Mouse (Mus musculus): Measurements from ENCODE around the gene Bmp4. TPM values are rescaled to one million over a fixed set of nuclear protein-coding genes. Genes with fewer than 3 reads are reported as not detected.

Bmp4 gene
- polyA plus RNA-seq, 1 experiment from 2014 or later = 12.3 TPM

- H3K4me2 ChIP-seq (ENCODE audit: low read depth, low read length) = peak overlapping the region; percentile 70
- H3K27me3 ChIP-seq (replicated peaks; ENCODE audit: control insufficient read depth, insufficient read depth, low read length) = no peaks in the 10 kb centered on the region
- peak overlapping the region; percentile 28 for H3K4me3 ChIP-seq (ENCODE audit: low read depth, low read length)
- peaks cover 21% of the 10 kb centered on the region for H3K36me3 ChIP-seq (ENCODE audit: control insufficient read depth, insufficient read depth, low read length)
- peak; percentile 70 for ATAC-seq (ENCODE audit: low read depth)
- peak overlapping the region; percentile 70 for H3K27ac ChIP-seq (replicated peaks; ENCODE audit: low read depth, low read length)
- WGBS = 7% methylated on average over 24 of the region's 31 CpGs
- peak; percentile 34 for DNase-seq (ENCODE audit: low spot score)
- peak overlapping the region; percentile 41; the same call in 1 of the 2 replicates for H3K9ac ChIP-seq (ENCODE audit: low read depth, low read length)
- H3K9me3 ChIP-seq (ENCODE audit: control insufficient read depth, low read length) = no peaks in the 10 kb centered on the region
- H3K4me1 ChIP-seq (ENCODE audit: control insufficient read depth, insufficient read depth, low read length) = peaks cover 30% of the 10 kb centered on the region
Observed at GRCm38 (mm10) chr14:46380286-46380721, 10.2 kb downstream of the Bmp4 start.

GRCm38 (mm10) chr14:46379285-46379684, 11.2 kb downstream of the Bmp4 start, which contains the start of gene Gm15217:
Gene Gm15217, plus strand, starts transcription at chr14:46379414.
- peak within 1 kb of the TSS; percentile 70 for H3K27ac ChIP-seq (replicated peaks; ENCODE audit: low read depth, low read length)
- no peak for DNase-seq (ENCODE audit: low spot score)
- H3K36me3 ChIP-seq (ENCODE audit: control insufficient read depth, insufficient read depth, low read length) = peaks cover 19% of the 10 kb centered on the region
- H3K4me3 ChIP-seq (ENCODE audit: low read depth, low read length) = peak within 1 kb of the TSS; percentile 28
- H3K27me3 ChIP-seq (replicated peaks; ENCODE audit: control insufficient read depth, insufficient read depth, low read length) = no peaks in the 10 kb centered on the region
- H3K9me3 ChIP-seq (ENCODE audit: control insufficient read depth, low read length) = no peaks in the 10 kb centered on the region
- peak within 1 kb of the TSS; percentile 41; the same call in 1 of the 2 replicates for H3K9ac ChIP-seq (ENCODE audit: low read depth, low read length)
- peaks cover 26% of the 10 kb centered on the region for H3K4me1 ChIP-seq (ENCODE audit: control insufficient read depth, insufficient read depth, low read length)
- WGBS = 80% methylated on average over 12 of the region's 12 CpGs
- peak within 1 kb of the TSS; percentile 70 for H3K4me2 ChIP-seq (ENCODE audit: low read depth, low read length)
- no peak for ATAC-seq (ENCODE audit: low read depth)

GRCm38 (mm10) chr14:46375796-46376195, 14.7 kb downstream of the Bmp4 start:
- H3K4me3 ChIP-seq (ENCODE audit: low read depth, low read length) = no peak overlapping the region

GRCm38 (mm10) chr14:46372452-46372851, 18.0 kb downstream of the Bmp4 start:
- Histone ChIP-seq H3K27me3 (replicated peaks; ENCODE audit: control insufficient read depth, insufficient read depth, low read length) (no peaks in the 10 kb centered on the region), H3K4me2 (ENCODE audit: low read depth, low read length) (no peak overlapping the region), H3K36me3 (ENCODE audit: control insufficient read depth, insufficient read depth, low read length) (no peaks in the 10 kb centered on the region), H3K4me3 (ENCODE audit: low read depth, low read length) (no peak overlapping the region), H3K9me3 (ENCODE audit: control insufficient read depth, low read length) (no peaks in the 10 kb centered on the region), H3K9ac (ENCODE audit: low read depth, low read length) (no peak overlapping the region), H3K4me1 (ENCODE audit: control insufficient read depth, insufficient read depth, low read length) (no peaks in the 10 kb centered on the region), H3K27ac (replicated peaks; ENCODE audit: low read depth, low read length) (no peak overlapping the region)
- 28% methylated on average over 9 of the region's 9 CpGs for WGBS
- DNase-seq (ENCODE audit: low spot score) (no peak), ATAC-seq (ENCODE audit: low read depth) (no peak)

More at GRCm38 (mm10) chr14:46375796-46376195, 14.7 kb downstream of the Bmp4 start:
- Histone ChIP-seq H3K4me1 (ENCODE audit: control insufficient read depth, insufficient read depth, low read length) (peaks cover 8% of the 10 kb centered on the region), H3K27ac (replicated peaks; ENCODE audit: low read depth, low read length) (no peak overlapping the region), H3K27me3 (replicated peaks; ENCODE audit: control insufficient read depth, insufficient read depth, low read length) (no peaks in the 10 kb centered on the region), H3K9ac (ENCODE audit: low read depth, low read length) (no peak overlapping the region), H3K4me2 (ENCODE audit: low read depth, low read length) (no peak overlapping the region), H3K36me3 (ENCODE audit: control insufficient read depth, insufficient read depth, low read length) (no peaks in the 10 kb centered on the region), H3K9me3 (ENCODE audit: control insufficient read depth, low read length) (no peaks in the 10 kb centered on the region)
- ATAC-seq (ENCODE audit: low read depth) = no peak
- DNase-seq (ENCODE audit: low spot score) = no peak
- 81% methylated on average over 5 of the region's 5 CpGs for WGBS

- no peaks in the 10 kb centered on the region for H3K27me3 ChIP-seq (replicated peaks; ENCODE audit: control insufficient read depth, insufficient read depth, low read length)
- H3K9ac ChIP-seq (ENCODE audit: low read depth, low read length) = no peak overlapping the region
- H3K4me2 ChIP-seq (ENCODE audit: low read depth, low read length) = no peak overlapping the region
- no peak overlapping the region for H3K4me3 ChIP-seq (ENCODE audit: low read depth, low read length)
- no peaks in the 10 kb centered on the region for H3K4me1 ChIP-seq (ENCODE audit: control insufficient read depth, insufficient read depth, low read length)
- WGBS = 33% methylated on average over 10 of the region's 10 CpGs
- H3K36me3 ChIP-seq (ENCODE audit: control insufficient read depth, insufficient read depth, low read length) = no peaks in the 10 kb centered on the region
- no peaks in the 10 kb centered on the region for H3K9me3 ChIP-seq (ENCODE audit: control insufficient read depth, low read length)
- no peak for ATAC-seq (ENCODE audit: low read depth)
- H3K27ac ChIP-seq (replicated peaks; ENCODE audit: low read depth, low read length) = no peak overlapping the region
- no peak for DNase-seq (ENCODE audit: low spot score)
Observed at GRCm38 (mm10) chr14:46363209-46363608, 27.3 kb downstream of the Bmp4 start.

GRCm38 (mm10) chr14:46357696-46358095, 32.8 kb downstream of the Bmp4 start:
- no peak overlapping the region for H3K4me3 ChIP-seq (ENCODE audit: low read depth, low read length)
- H3K4me1 ChIP-seq (ENCODE audit: control insufficient read depth, insufficient read depth, low read length) = no peaks in the 10 kb centered on the region
- H3K27me3 ChIP-seq (replicated peaks; ENCODE audit: control insufficient read depth, insufficient read depth, low read length) = no peaks in the 10 kb centered on the region
- ATAC-seq (ENCODE audit: low read depth) (no peak), DNase-seq (ENCODE audit: low spot score) (no peak)
- no peak overlapping the region for H3K4me2 ChIP-seq (ENCODE audit: low read depth, low read length)
- H3K27ac ChIP-seq (replicated peaks; ENCODE audit: low read depth, low read length) = no peak overlapping the region
- 57% methylated on average over 8 of the region's 8 CpGs for WGBS
- no peaks in the 10 kb centered on the region for H3K36me3 ChIP-seq (ENCODE audit: control insufficient read depth, insufficient read depth, low read length)
- no peaks in the 10 kb centered on the region for H3K9me3 ChIP-seq (ENCODE audit: control insufficient read depth, low read length)
- no peak overlapping the region for H3K9ac ChIP-seq (ENCODE audit: low read depth, low read length)

- 61% methylated on average over 7 of the region's 7 CpGs for WGBS
- no peak for ATAC-seq (ENCODE audit: low read depth)
- Histone ChIP-seq H3K4me2 (ENCODE audit: low read depth, low read length) (no peak overlapping the region), H3K9me3 (ENCODE audit: control insufficient read depth, low read length) (no peaks in the 10 kb centered on the region), H3K27me3 (replicated peaks; ENCODE audit: control insufficient read depth, insufficient read depth, low read length) (no peaks in the 10 kb centered on the region), H3K9ac (ENCODE audit: low read depth, low read length) (no peak overlapping the region), H3K4me3 (ENCODE audit: low read depth, low read length) (no peak overlapping the region), H3K4me1 (ENCODE audit: control insufficient read depth, insufficient read depth, low read length) (no peaks in the 10 kb centered on the region), H3K36me3 (ENCODE audit: control insufficient read depth, insufficient read depth, low read length) (no peaks in the 10 kb centered on the region), H3K27ac (replicated peaks; ENCODE audit: low read depth, low read length) (no peak overlapping the region)
- no peak for DNase-seq (ENCODE audit: low spot score)
Observed at GRCm38 (mm10) chr14:46357286-46357685, 33.2 kb downstream of the Bmp4 start.

- Histone ChIP-seq H3K4me3 (ENCODE audit: low read depth, low read length) (no peak overlapping the region), H3K9me3 (ENCODE audit: control insufficient read depth, low read length) (peaks cover 12% of the 10 kb centered on the region; the same call in 1 of the 2 replicates), H3K9ac (ENCODE audit: low read depth, low read length) (no peak overlapping the region), H3K27ac (replicated peaks; ENCODE audit: low read depth, low read length) (no peak overlapping the region), H3K27me3 (replicated peaks; ENCODE audit: control insufficient read depth, insufficient read depth, low read length) (no peaks in the 10 kb centered on the region), H3K36me3 (ENCODE audit: control insufficient read depth, insufficient read depth, low read length) (no peaks in the 10 kb centered on the region), H3K4me1 (ENCODE audit: control insufficient read depth, insufficient read depth, low read length) (no peaks in the 10 kb centered on the region), H3K4me2 (ENCODE audit: low read depth, low read length) (no peak overlapping the region)
- ATAC-seq (ENCODE audit: low read depth) (no peak), DNase-seq (ENCODE audit: low spot score) (no peak)
Observed at GRCm38 (mm10) chr14:46344750-46345149, 45.7 kb downstream of the Bmp4 start.

GRCm38 (mm10) chr14:46338801-46339200, 51.7 kb downstream of the Bmp4 start:
- Histone ChIP-seq H3K27me3 (replicated peaks; ENCODE audit: control insufficient read depth, insufficient read depth, low read length) (no peaks in the 10 kb centered on the region), H3K36me3 (ENCODE audit: control insufficient read depth, insufficient read depth, low read length) (no peaks in the 10 kb centered on the region), H3K9me3 (ENCODE audit: control insufficient read depth, low read length) (no peaks in the 10 kb centered on the region), H3K4me1 (ENCODE audit: control insufficient read depth, insufficient read depth, low read length) (0 out of 2 replicates have a peak, but pooled peaks cover under 1% of the 10 kb centered on the region), H3K27ac (replicated peaks; ENCODE audit: low read depth, low read length) (no peak overlapping the region), H3K4me2 (ENCODE audit: low read depth, low read length) (no peak overlapping the region), H3K9ac (ENCODE audit: low read depth, low read length) (no peak overlapping the region), H3K4me3 (ENCODE audit: low read depth, low read length) (no peak overlapping the region)
- 79% methylated on average over 11 of the region's 11 CpGs for WGBS
- no peak for ATAC-seq (ENCODE audit: low read depth)
- DNase-seq (ENCODE audit: low spot score) = no peak
